Mouse (Mus musculus): Measurements from ENCODE around the gene Map1s. TPM values are rescaled to one million over a fixed set of nuclear protein-coding genes. Genes with fewer than 3 reads are reported as not detected.

Map1s gene
- polyA plus RNA-seq, 1 experiment: 3.4 TPM

- Histone ChIP-seq H3K4me3 (ENCODE audit: insufficient read depth, low read depth, low read length) (no peak overlapping the region), H3K4me1 (ENCODE audit: control insufficient read depth, insufficient read depth, insufficient read length, low read length) (no peaks in the 10 kb centered on the region), H3K27ac (replicated peaks; ENCODE audit: low read depth, low read length) (no peak overlapping the region)
These were observed 26.0 kb downstream of the Map1s start for GRCm38 (mm10) chr8:70931731-70932130.

- H3K4me3 ChIP-seq (ENCODE audit: insufficient read depth, low read depth, low read length): no peak overlapping the region
- no peaks in the 10 kb centered on the region for H3K4me1 ChIP-seq (ENCODE audit: control insufficient read depth, insufficient read depth, insufficient read length, low read length)
These were observed 27.3 kb downstream of the Map1s start for GRCm38 (mm10) chr8:70933036-70933435.

DNA sequence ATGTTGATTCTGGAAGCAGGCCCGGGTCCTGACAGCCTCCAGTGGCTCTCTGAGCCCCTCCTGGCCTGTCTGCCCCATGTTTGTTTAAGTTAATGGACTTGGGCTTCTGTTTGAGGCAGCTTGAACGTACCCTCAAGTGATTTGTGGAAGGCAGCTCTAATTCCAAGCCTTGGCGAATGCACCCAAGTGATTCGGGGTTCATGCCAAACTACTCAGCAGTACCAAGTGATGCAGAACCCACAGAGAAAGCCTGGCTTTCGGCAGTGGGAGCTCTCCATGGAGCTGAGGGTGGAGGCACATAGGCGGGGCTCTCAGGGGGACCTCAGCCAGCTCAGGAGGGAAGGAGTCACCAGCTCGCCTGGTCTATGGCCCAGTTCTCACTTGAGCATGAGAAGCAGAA, 29.1 kb downstream of the Map1s start:
- Histone ChIP-seq H3K27ac (replicated peaks; ENCODE audit: low read depth, low read length) (no peak overlapping the region), H3K4me1 (ENCODE audit: control insufficient read depth, insufficient read depth, insufficient read length, low read length) (no peaks in the 10 kb centered on the region), H3K4me3 (ENCODE audit: insufficient read depth, low read depth, low read length) (no peak overlapping the region)

More at GRCm38 (mm10) chr8:70933036-70933435, 27.3 kb downstream of the Map1s start:
- H3K27ac ChIP-seq (replicated peaks; ENCODE audit: low read depth, low read length): no peak overlapping the region

DNA sequence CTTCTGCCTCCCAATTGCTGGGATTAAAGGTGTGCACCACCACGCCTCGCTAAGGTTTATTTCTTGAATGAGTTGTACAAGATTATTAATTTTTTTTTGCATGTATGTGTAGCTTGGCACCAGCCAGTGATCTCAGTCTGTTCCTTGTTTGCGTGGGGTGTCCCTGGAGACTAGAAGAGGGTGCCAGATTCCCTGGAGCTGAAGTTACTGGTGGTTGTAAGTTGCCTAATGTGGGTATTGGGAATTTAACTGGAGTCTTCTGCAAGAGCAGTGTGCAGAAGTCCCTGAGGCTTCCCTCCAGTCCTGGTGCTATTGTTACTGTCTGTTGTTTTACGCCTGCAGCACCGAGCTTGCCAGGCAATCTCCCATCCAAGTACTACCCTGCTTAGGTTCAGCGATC, 31.5 kb downstream of the Map1s start:
- no peak overlapping the region for H3K27ac ChIP-seq (replicated peaks; ENCODE audit: low read depth, low read length)

GRCm38 (mm10) chr8:70941478-70941877, 35.7 kb downstream of the Map1s start:
- Histone ChIP-seq H3K4me1 (ENCODE audit: control insufficient read depth, insufficient read depth, insufficient read length, low read length) (no peaks in the 10 kb centered on the region), H3K4me3 (ENCODE audit: insufficient read depth, low read depth, low read length) (no peak overlapping the region), H3K27ac (replicated peaks; ENCODE audit: low read depth, low read length) (no peak overlapping the region)

More for the DNA sequence above, 31.5 kb downstream of the Map1s start:
- Histone ChIP-seq H3K4me1 (ENCODE audit: control insufficient read depth, insufficient read depth, insufficient read length, low read length) (no peaks in the 10 kb centered on the region), H3K4me3 (ENCODE audit: insufficient read depth, low read depth, low read length) (no peak overlapping the region)

GRCm38 (mm10) chr8:70943187-70943586, 37.5 kb downstream of the Map1s start:
- H3K27ac ChIP-seq (replicated peaks; ENCODE audit: low read depth, low read length): no peak overlapping the region
- no peaks in the 10 kb centered on the region for H3K4me1 ChIP-seq (ENCODE audit: control insufficient read depth, insufficient read depth, insufficient read length, low read length)
- no peak overlapping the region for H3K4me3 ChIP-seq (ENCODE audit: insufficient read depth, low read depth, low read length)

GRCm38 (mm10) chr8:70949847-70950246, 44.1 kb downstream of the Map1s start:
- Histone ChIP-seq H3K4me1 (ENCODE audit: control insufficient read depth, insufficient read depth, insufficient read length, low read length) (no peaks in the 10 kb centered on the region), H3K27ac (replicated peaks; ENCODE audit: low read depth, low read length) (no peak overlapping the region), H3K4me3 (ENCODE audit: insufficient read depth, low read depth, low read length) (no peak overlapping the region)

GRCm38 (mm10) chr8:70960703-70961472, 55.2 kb downstream of the Map1s start:
- Histone ChIP-seq H3K27ac (replicated peaks; ENCODE audit: low read depth, low read length) (no peak overlapping the region), H3K4me1 (ENCODE audit: control insufficient read depth, insufficient read depth, insufficient read length, low read length) (no peaks in the 10 kb centered on the region), H3K4me3 (ENCODE audit: insufficient read depth, low read depth, low read length) (no peak overlapping the region)

- no peak overlapping the region for H3K4me3 ChIP-seq (ENCODE audit: insufficient read depth, low read depth, low read length)
These were observed 58.4 kb downstream of the Map1s start for GRCm38 (mm10) chr8:70964159-70964558.

GRCm38 (mm10) chr8:70964861-70965260, 59.1 kb downstream of the Map1s start:
- Histone ChIP-seq H3K4me1 (ENCODE audit: control insufficient read depth, insufficient read depth, insufficient read length, low read length) (no peaks in the 10 kb centered on the region), H3K27ac (replicated peaks; ENCODE audit: low read depth, low read length) (no peak overlapping the region), H3K4me3 (ENCODE audit: insufficient read depth, low read depth, low read length) (no peak overlapping the region)

More at GRCm38 (mm10) chr8:70964159-70964558, 58.4 kb downstream of the Map1s start:
- no peak overlapping the region for H3K27ac ChIP-seq (replicated peaks; ENCODE audit: low read depth, low read length)
- H3K4me1 ChIP-seq (ENCODE audit: control insufficient read depth, insufficient read depth, insufficient read length, low read length): no peaks in the 10 kb centered on the region

Other genes with a start within 250 kb of the Map1s start
- 31.0 and 37.7 TPM in 2 replicates for gene Pgpep1, start 245.5 kb upstream of the Map1s start, polyA plus RNA-seq (2012; ENCODE audit: insufficient read depth, insufficient read length, missing spikeins)
- gene Lsm4, start 232.7 kb upstream of the Map1s start, polyA plus RNA-seq (2012; ENCODE audit: insufficient read depth, insufficient read length, missing spikeins): 89.4 and 121 TPM in 2 replicates
- 106 and 111 TPM in 2 replicates for gene Jund, start 207.0 kb upstream of the Map1s start, polyA plus RNA-seq (2012; ENCODE audit: insufficient read depth, insufficient read length, missing spikeins)
- not detected in 2 replicates for gene Iqcn, start 202.5 kb upstream of the Map1s start, polyA plus RNA-seq (2012; ENCODE audit: insufficient read depth, insufficient read length, missing spikeins)
- not detected in 2 replicates for gene Gm3336, start 187.4 kb upstream of the Map1s start, polyA plus RNA-seq (2012; ENCODE audit: insufficient read depth, insufficient read length, missing spikeins)
- 0.36 and 1.7 TPM in 2 replicates for gene Pde4c, start 182.2 kb upstream of the Map1s start, polyA plus RNA-seq (2012; ENCODE audit: insufficient read depth, insufficient read length, missing spikeins)
- gene Rab3a, start 151.3 kb upstream of the Map1s start, polyA plus RNA-seq (2012; ENCODE audit: insufficient read depth, insufficient read length, missing spikeins): 18.1 and 21.3 TPM in 2 replicates
- 74.5 and 79.8 TPM in 2 replicates for gene Mpv17l2, start 145.0 kb upstream of the Map1s start, polyA plus RNA-seq (2012; ENCODE audit: insufficient read depth, insufficient read length, missing spikeins)
- gene Pik3r2, start 129.2 kb upstream of the Map1s start, polyA plus RNA-seq (2012; ENCODE audit: insufficient read depth, insufficient read length, missing spikeins): 9.8 and 11.3 TPM in 2 replicates
- gene Mast3, start 100.9 kb upstream of the Map1s start, polyA plus RNA-seq (2012; ENCODE audit: insufficient read depth, insufficient read length, missing spikeins): 2.5 and 2.9 TPM in 2 replicates
- not detected in 2 replicates for gene Il12rb1, start 97.5 kb upstream of the Map1s start, polyA plus RNA-seq (2012; ENCODE audit: insufficient read depth, insufficient read length, missing spikeins)
- gene Arrdc2, start 66.2 kb upstream of the Map1s start, polyA plus RNA-seq (2012; ENCODE audit: insufficient read depth, insufficient read length, missing spikeins): 1.3 and 5.0 TPM in 2 replicates
- 5.8 and 6.0 TPM in 2 replicates for gene Kcnn1, start 42.7 kb upstream of the Map1s start, polyA plus RNA-seq (2012; ENCODE audit: insufficient read depth, insufficient read length, missing spikeins)
- gene Ccdc124, start 32.0 kb upstream of the Map1s start, polyA plus RNA-seq (2012; ENCODE audit: insufficient read depth, insufficient read length, missing spikeins): 54.5 and 60.6 TPM in 2 replicates
- gene Slc5a5, start 13.2 kb upstream of the Map1s start, polyA plus RNA-seq (2012; ENCODE audit: insufficient read depth, insufficient read length, missing spikeins): not detected in 2 replicates
- 822 and 1,180 TPM in 2 replicates for gene Rpl18a, start 8.5 kb upstream of the Map1s start, polyA plus RNA-seq (2012; ENCODE audit: insufficient read depth, insufficient read length, missing spikeins)